Mouse (Mus musculus) C2C12 (cell line): Measurements from ENCODE around the gene Dhx57. TPM values are rescaled to one million over a fixed set of nuclear protein-coding genes. Genes with fewer than 3 reads are reported as not detected.
A peak's percentile ranks its signal among the peaks of the same experiment; 100 is the strongest.
"Not testable (repeated sequence)": the region's sequence is repeated elsewhere in the genome, so short reads cannot be mapped to it uniquely, and the experiment has no call there.

ENCODE experiments used
- H3K27me3 ChIP-seq: one replicate; pipeline ENCODE4 v1.6.1; 2011; ENCODE audit not compliant: control insufficient read depth, insufficient read depth, insufficient read length
- H3K36me3 ChIP-seq: one replicate; pipeline ENCODE4 v1.6.1; 2011; ENCODE audit not compliant: control insufficient read depth, insufficient read depth
- H3K4me3 ChIP-seq: one replicate; pipeline ENCODE4 v1.5.1; 2011; ENCODE audit warnings: mild to moderate bottlenecking, control low read depth; ENCODE audit not compliant: poor library complexity, insufficient read depth, severe bottlenecking
- H3K79me2 ChIP-seq: one replicate; pipeline ENCODE4 v1.6.1; 2011; ENCODE audit not compliant: control insufficient read depth, insufficient read depth
- H3K79me3 ChIP-seq: one replicate; pipeline ENCODE4 v1.6.1; 2011; ENCODE audit warnings: low read depth, control low read depth
- H3ac ChIP-seq: one replicate; pipeline ENCODE3; 2011; ENCODE audit warnings: low read depth; ENCODE audit not compliant: control insufficient read depth, insufficient read length
- CEBPB ChIP-seq: IDR thresholded peaks from one replicate; pipeline ENCODE4 v1.6.1; 2011; ENCODE audit warnings: low read depth, mild to moderate bottlenecking, control low read depth, moderate library complexity
- CTCF ChIP-seq: IDR thresholded peaks from one replicate; pipeline ENCODE4 v1.5.1; 2011; ENCODE audit not compliant: control insufficient read depth, insufficient read depth, insufficient read length
- FOSL1 ChIP-seq: IDR thresholded peaks from one replicate; pipeline ENCODE4 v1.8.0; 2011; ENCODE audit warnings: mild to moderate bottlenecking, low read length; ENCODE audit not compliant: poor library complexity, insufficient read depth, severe bottlenecking
- MAX ChIP-seq: IDR thresholded peaks from one replicate; pipeline ENCODE4 v1.6.1; 2011; ENCODE audit warnings: mild to moderate bottlenecking, control low read depth
- MYOD1 ChIP-seq: IDR thresholded peaks from one replicate; pipeline ENCODE4 v1.6.1; 2011; ENCODE audit warnings: low read depth; ENCODE audit not compliant: control insufficient read depth, insufficient read length
- MYOG ChIP-seq: IDR thresholded peaks from one replicate; pipeline ENCODE4 v1.6.1; 2011; ENCODE audit not compliant: control insufficient read depth, insufficient read length; ENCODE audit errors: extremely low read depth
- USF1 ChIP-seq: IDR thresholded peaks from one replicate; pipeline ENCODE4 v1.6.1; 2011; ENCODE audit warnings: low read depth, mild to moderate bottlenecking, control low read depth, moderate library complexity
- polyA plus RNA-seq: library from polyadenylated mRNA; unstranded; fragments of >200 nt; fragmentation: generic; extraction: Trizol; gene quantifications from one replicate; pipeline ENCODE4 v1.2.1, GENCODE M21; 2012; ENCODE audit warnings: missing spikeins

Gene Dhx57
- polyA plus RNA-seq, 1 experiment, result 6.1 TPM

DNA sequence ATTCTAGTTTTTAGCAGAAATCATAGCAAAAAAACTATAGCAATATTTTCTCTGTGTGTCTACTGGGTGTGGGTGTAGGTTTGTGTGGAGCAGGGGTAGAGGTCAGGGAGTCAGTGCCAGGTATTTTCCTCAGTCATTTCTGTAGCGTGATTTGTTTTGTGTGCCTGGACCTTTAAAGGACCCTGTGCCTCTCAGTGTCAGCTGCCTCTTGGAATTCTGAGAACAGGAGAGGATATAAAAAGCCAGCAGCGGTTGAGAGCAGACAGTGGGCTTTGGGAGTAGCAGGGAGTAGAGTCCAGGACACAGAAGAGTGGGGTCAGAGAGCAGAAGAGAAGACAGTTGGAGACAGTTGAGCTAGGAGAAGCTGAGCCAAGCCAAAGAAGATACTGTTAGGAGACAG, 70.1 kb downstream of the Dhx57 start:
- H3K79me3 ChIP-seq, result peaks cover 6% of the 10 kb centered on the region

DNA sequence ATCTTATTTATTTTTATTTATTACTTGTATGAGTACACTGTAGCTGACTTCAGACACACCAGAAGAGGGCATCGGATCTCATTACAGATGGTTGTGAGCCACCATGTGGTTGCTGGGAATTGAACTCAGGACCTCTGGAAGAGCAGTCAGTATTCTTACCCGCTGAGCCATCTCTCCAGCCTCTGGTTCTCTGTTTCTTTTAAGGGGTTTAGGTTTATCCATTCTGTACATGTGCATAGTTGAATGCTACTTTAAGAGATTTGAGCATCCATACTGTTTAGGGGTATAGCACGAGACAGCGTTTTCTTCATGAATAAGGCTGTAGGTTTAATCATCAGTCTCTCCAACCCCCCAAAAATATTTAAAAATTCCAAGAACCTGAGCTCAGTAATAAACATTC, 76.3 kb downstream of the Dhx57 start:
- H3ac ChIP-seq, H3K27me3 ChIP-seq, H3K36me3 ChIP-seq, H3K79me2 ChIP-seq, H3K79me3 ChIP-seq, H3K4me3 ChIP-seq: not testable (repeated sequence)

More for the DNA sequence above, 70.1 kb downstream of the Dhx57 start:
- H3ac ChIP-seq, result no peak overlapping the region
- H3K36me3 ChIP-seq, result no peaks in the 10 kb centered on the region
- peaks cover 8% of the 10 kb centered on the region for H3K79me2 ChIP-seq
- H3K27me3 ChIP-seq, result no peaks in the 10 kb centered on the region
- no peak for TF ChIP-seq MYOD1
- no peak for TF ChIP-seq FOSL1
- TF ChIP-seq MAX, result no peak
- TF ChIP-seq CEBPB, result no peak
- TF ChIP-seq USF1, result no peak
- no peak for TF ChIP-seq CTCF
- no peak for TF ChIP-seq MYOG
- no peak overlapping the region for H3K4me3 ChIP-seq

DNA sequence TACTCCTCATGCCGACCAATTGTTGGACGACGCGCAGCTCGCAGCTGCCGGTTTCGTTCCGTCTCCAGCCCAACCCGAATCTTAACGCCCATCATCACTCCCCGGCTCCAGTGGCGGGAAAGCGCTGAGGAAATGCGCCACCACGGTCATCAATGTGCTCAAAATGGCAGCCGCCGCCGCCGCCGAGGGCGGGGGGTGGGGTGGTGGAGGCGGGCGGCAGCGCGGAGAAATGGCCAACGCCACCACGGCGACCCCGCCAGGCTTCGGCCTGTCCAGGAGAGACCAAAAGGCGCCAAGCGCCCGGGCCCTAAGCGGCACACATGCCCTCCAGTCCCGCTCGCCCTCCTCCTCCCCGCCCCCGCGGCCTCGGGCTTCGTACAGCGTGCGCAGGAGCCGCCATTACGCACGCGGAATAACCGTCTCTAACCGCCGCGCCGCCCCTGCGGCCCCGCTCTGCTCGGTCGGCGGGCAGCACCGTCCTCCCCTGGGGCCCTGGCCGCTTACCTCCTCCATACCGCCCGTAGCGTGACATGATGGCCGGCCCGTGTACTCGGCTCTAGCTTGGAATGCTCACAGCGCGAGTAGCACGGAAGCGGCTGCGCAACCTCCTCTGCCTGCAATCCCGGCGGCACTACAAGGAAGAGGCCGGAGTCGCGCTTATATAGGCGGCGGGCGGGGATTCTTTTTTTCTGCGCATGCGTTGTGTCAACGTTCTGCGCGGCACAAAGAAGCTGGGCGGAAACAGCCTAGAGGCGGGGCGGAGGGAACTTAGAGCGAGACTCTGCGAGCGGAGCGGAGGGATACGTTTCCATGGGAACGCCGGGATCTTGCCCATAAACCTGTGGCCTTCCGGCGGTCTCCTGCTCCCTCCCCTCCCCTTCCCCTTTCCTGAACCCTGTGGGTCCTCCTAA, 83.3 kb downstream of the Dhx57 start, which contains the start of the genes Srsf7 and Ttc39d:
Gene Srsf7 (minus strand): TSS at position 637 of the 911 bp plus-strand sequence.
Gene Ttc39d (plus strand): TSS at position 790 of the 911 bp plus-strand sequence.
- Histone ChIP-seq H3K27me3 (no peaks in the 10 kb centered on the region), H3K4me3 (peak within 1 kb of the TSS; percentile 97), H3K79me3 (peaks cover 49% of the 10 kb centered on the region), H3ac (peak within 1 kb of the TSS; percentile 97), H3K79me2 (peaks cover 52% of the 10 kb centered on the region), H3K36me3 (peaks cover 42% of the 10 kb centered on the region)
- TF ChIP-seq MYOG (no peak), MAX (no peak), CTCF (no peak), CEBPB (no peak), USF1 (no peak), FOSL1 (no peak), MYOD1 (no peak)

DNA sequence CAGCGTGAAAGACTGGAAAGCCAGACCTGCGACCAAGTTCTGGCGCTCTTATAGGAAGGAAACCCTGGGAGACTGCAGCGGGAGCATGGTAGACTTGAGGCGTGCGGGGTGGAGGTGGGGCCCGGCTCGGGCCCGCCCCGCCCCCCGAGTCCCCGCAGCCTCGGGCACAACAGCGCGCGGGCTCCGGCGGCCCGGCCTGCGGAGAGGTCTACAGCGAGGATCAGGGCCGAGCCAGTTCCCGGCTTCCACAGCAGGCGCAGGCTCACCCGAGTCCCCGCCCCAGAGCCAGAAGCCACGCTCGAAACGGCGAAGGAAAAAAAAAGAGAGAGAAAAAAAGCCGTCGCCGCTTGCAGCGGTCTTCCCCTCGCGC, 84.0 kb downstream of the Dhx57 start:
- peak overlapping the region; percentile 97 for H3K4me3 ChIP-seq
- no peak for TF ChIP-seq MAX
- no peak for TF ChIP-seq MYOD1
- no peak for TF ChIP-seq USF1
- TF ChIP-seq CEBPB, result no peak
- TF ChIP-seq MYOG, result no peak
- TF ChIP-seq CTCF, result no peak
- no peak for TF ChIP-seq FOSL1
- peaks cover 53% of the 10 kb centered on the region for H3K79me3 ChIP-seq
- no peaks in the 10 kb centered on the region for H3K27me3 ChIP-seq
- H3K36me3 ChIP-seq, result peaks cover 49% of the 10 kb centered on the region
- peaks cover 58% of the 10 kb centered on the region for H3K79me2 ChIP-seq
- H3ac ChIP-seq, result peak overlapping the region; percentile 97

DNA sequence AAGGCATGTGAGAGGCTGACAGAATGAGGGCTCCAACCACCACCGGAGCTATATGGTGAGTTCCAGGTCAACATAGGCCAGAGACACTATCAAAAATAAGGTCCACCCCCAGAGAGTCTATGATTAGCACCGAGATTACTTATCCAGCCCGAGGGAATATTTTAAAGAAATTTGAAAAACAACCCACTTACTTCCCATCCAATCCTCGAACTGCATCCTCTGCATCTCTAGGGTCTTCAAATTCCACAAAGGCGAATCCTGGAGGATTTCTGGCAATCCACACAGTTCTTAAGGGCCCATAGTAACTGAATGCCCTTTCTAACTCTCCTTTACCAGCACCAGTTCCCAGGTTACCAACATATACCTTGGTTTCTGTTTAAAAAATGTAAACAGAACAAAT, 84.6 kb downstream of the Dhx57 start:
- Histone ChIP-seq H3K27me3 (no peaks in the 10 kb centered on the region), H3K36me3 (peaks cover 55% of the 10 kb centered on the region), H3K79me2 (peaks cover 64% of the 10 kb centered on the region), H3K79me3 (peaks cover 57% of the 10 kb centered on the region), H3ac (peak overlapping the region; percentile 97), H3K4me3 (peak overlapping the region; percentile 97)
- TF ChIP-seq CEBPB, result no peak
- no peak for TF ChIP-seq MYOG
- TF ChIP-seq CTCF, result no peak
- no peak for TF ChIP-seq FOSL1
- TF ChIP-seq MYOD1, result no peak
- TF ChIP-seq USF1, result no peak
- no peak for TF ChIP-seq MAX

DNA sequence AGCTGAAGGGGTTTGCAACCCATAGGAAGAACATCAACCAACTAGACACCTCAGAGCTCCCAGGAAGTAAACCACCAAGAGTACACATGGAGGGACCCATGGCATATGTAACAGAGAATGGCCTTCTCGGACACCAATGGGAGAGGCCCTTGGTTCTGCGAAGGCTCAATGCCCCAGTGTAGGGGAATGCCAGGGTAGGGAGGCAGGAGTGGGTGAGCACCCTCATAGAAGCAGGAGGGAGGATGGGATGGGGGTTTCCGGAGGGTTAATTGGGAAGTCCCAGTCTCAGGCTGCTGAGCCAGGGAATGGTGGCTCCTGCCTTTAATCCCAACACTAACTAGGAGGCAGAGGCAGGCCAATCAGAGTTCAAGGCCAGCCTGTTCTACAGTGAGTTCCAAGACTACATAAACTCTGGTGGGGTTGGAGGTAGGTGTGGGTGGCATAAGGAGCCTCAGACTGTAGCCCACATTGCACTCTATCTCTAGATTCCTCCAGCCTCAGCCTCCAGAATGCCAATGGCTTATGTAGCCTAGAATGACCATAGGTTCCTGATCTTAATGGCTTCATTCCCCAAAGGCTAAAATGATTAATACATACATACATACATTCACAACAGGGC, 91.0 kb downstream of the Dhx57 start:
- peaks cover 59% of the 10 kb centered on the region for H3K79me2 ChIP-seq
- no peak overlapping the region for H3K4me3 ChIP-seq
- H3K79me3 ChIP-seq, result peaks cover 37% of the 10 kb centered on the region
- H3K27me3 ChIP-seq, result no peaks in the 10 kb centered on the region
- H3ac ChIP-seq, result no peak overlapping the region
- peaks cover 90% of the 10 kb centered on the region for H3K36me3 ChIP-seq
- TF ChIP-seq MYOD1 (no peak), FOSL1 (no peak), CEBPB (no peak), USF1 (no peak), MYOG (no peak), MAX (no peak), CTCF (no peak)
